Mouse (Mus musculus) embryonic facial prominence, embryonic 13.5 days (tissue): Measurements from ENCODE around the gene Aup1. TPM values are rescaled to one million over a fixed set of nuclear protein-coding genes. Genes with fewer than 3 reads are reported as not detected.

Experiments
- ATAC-seq: fragments of 200-750 bp; cut with Nextera tagmentation; 2 replicates; pipeline ENCODE4 v1.8.0; 2017; ENCODE audit warnings: low read depth; ENCODE audit not compliant: insufficient number of reproducible peaks, insufficient read depth, low FRiP score, low TSS enrichment
- H3K27ac ChIP-seq: fragments of 300-500 bp; sonication (generic); 2 replicates; pipeline ENCODE4 v1.5.1; 2015; ENCODE audit warnings: moderate library complexity, mild to moderate bottlenecking, inconsistent platforms
- H3K27me3 ChIP-seq: fragments of 300-500 bp; sonication (generic); 2 replicates; pipeline ENCODE4 v1.6.1; 2015; ENCODE audit warnings: mild to moderate bottlenecking, inconsistent platforms
- H3K36me3 ChIP-seq: fragments of 300-500 bp; sonication (generic); 2 replicates; pipeline ENCODE4 v1.6.1; 2015; ENCODE audit warnings: mild to moderate bottlenecking, inconsistent platforms
- H3K4me1 ChIP-seq: fragments of 300-500 bp; sonication (generic); 2 replicates; pipeline ENCODE4 v1.6.1; 2015; ENCODE audit warnings: inconsistent platforms
- H3K4me2 ChIP-seq: fragments of 300-500 bp; sonication (generic); 2 replicates; pipeline ENCODE4 v1.6.1; 2015; ENCODE audit warnings: moderate library complexity, mild to moderate bottlenecking, inconsistent platforms
- H3K4me3 ChIP-seq: fragments of 300-500 bp; sonication (generic); 2 replicates; pipeline ENCODE4 v1.5.1; 2015; ENCODE audit warnings: mild to moderate bottlenecking, inconsistent platforms
- H3K9ac ChIP-seq: fragments of 300-500 bp; sonication (generic); 2 replicates; pipeline ENCODE4 v1.6.1; 2015; ENCODE audit warnings: mild to moderate bottlenecking, inconsistent platforms
- H3K9me3 ChIP-seq: fragments of 300-500 bp; sonication (generic); 2 replicates; pipeline ENCODE4 v1.6.1; 2016; ENCODE audit warnings: inconsistent platforms
- WGBS: fragments of 180-500 bp; shearing (Covaris S2); methylation state at CpG from one replicate; pipeline ENCODE4 v1.1.7; 2015; ENCODE audit warnings: mixed read lengths; 5-methylcytosine and 5-hydroxymethylcytosine counted together
- polyA plus RNA-seq: library from polyadenylated mRNA; unstranded; fragments of >200 nt; fragmentation: Nextera tagmentation; extraction: Ambion mirVana; gene quantifications from 2 replicates; pipeline ENCODE4 v1.2.1, GENCODE M21; 2015

Aup1 gene
- polyA plus RNA-seq, 1 experiment from 2014 or later = 177 TPM

GRCm38 (mm10) chr6:83017190-83017589 lies 37.1 kb upstream of the Aup1 start:
- Histone ChIP-seq H3K4me2 (no peak overlapping the region), H3K27ac (no peak overlapping the region), H3K27me3 (no peaks in the 10 kb centered on the region), H3K4me1 (peaks cover 6% of the 10 kb centered on the region; the same call in 1 of the 2 replicates), H3K9ac (no peak overlapping the region), H3K4me3 (no peak overlapping the region), H3K9me3 (no peaks in the 10 kb centered on the region), H3K36me3 (no peaks in the 10 kb centered on the region)
- ATAC-seq = no peak
- WGBS = 58% methylated on average over 3 of the region's 3 CpGs

- Histone ChIP-seq H3K9me3 (no peaks in the 10 kb centered on the region), H3K4me2 (no peak overlapping the region), H3K36me3 (no peaks in the 10 kb centered on the region), H3K27me3 (no peaks in the 10 kb centered on the region), H3K4me1 (peaks cover 1% of the 10 kb centered on the region), H3K27ac (no peak overlapping the region), H3K9ac (no peak overlapping the region), H3K4me3 (no peak overlapping the region)
- 60% methylated on average over 3 of the region's 3 CpGs for WGBS
- ATAC-seq = no peak
Measured at GRCm38 (mm10) chr6:83019044-83019443, 35.3 kb upstream of the Aup1 start.

GRCm38 (mm10) chr6:83020121-83020520 lies 34.2 kb upstream of the Aup1 start:
- Histone ChIP-seq H3K4me2 (no peak overlapping the region), H3K9me3 (no peaks in the 10 kb centered on the region), H3K9ac (no peak overlapping the region), H3K27me3 (no peaks in the 10 kb centered on the region), H3K4me3 (no peak overlapping the region), H3K36me3 (no peaks in the 10 kb centered on the region), H3K4me1 (peaks cover 7% of the 10 kb centered on the region), H3K27ac (no peak overlapping the region)
- ATAC-seq = no peak
- WGBS = 92% methylated on average over 6 of the region's 6 CpGs

GRCm38 (mm10) chr6:83020836-83021593 lies 33.3 kb upstream of the Aup1 start:
- Histone ChIP-seq H3K4me2 (no peak overlapping the region), H3K36me3 (no peaks in the 10 kb centered on the region), H3K9me3 (no peaks in the 10 kb centered on the region), H3K4me3 (no peak overlapping the region), H3K4me1 (peaks cover 7% of the 10 kb centered on the region), H3K9ac (no peak overlapping the region), H3K27ac (no peak overlapping the region), H3K27me3 (no peaks in the 10 kb centered on the region)
- WGBS = 78% methylated on average over 4 of the region's 4 CpGs
- no peak for ATAC-seq

- H3K4me3 ChIP-seq = no peak overlapping the region
- ATAC-seq = no peak
- no peaks in the 10 kb centered on the region for H3K27me3 ChIP-seq
- no peak overlapping the region for H3K4me2 ChIP-seq
- peaks cover 19% of the 10 kb centered on the region for H3K4me1 ChIP-seq
- 88% methylated on average over 9 of the region's 9 CpGs for WGBS
- H3K9ac ChIP-seq = no peak overlapping the region
- no peaks in the 10 kb centered on the region for H3K9me3 ChIP-seq
- H3K36me3 ChIP-seq = no peaks in the 10 kb centered on the region
- no peak overlapping the region for H3K27ac ChIP-seq
Measured at GRCm38 (mm10) chr6:83023008-83023407, 31.3 kb upstream of the Aup1 start.

GRCm38 (mm10) chr6:83023786-83024185 lies 30.5 kb upstream of the Aup1 start:
- H3K36me3 ChIP-seq = no peaks in the 10 kb centered on the region
- WGBS = 91% methylated on average over 2 of the region's 2 CpGs
- no peaks in the 10 kb centered on the region for H3K9me3 ChIP-seq
- H3K27me3 ChIP-seq = peaks cover 1% of the 10 kb centered on the region; the same call in 1 of the 2 replicates
- no peak overlapping the region for H3K4me2 ChIP-seq
- H3K4me1 ChIP-seq = peaks cover 24% of the 10 kb centered on the region
- no peak overlapping the region for H3K27ac ChIP-seq
- no peak overlapping the region for H3K9ac ChIP-seq
- ATAC-seq = no peak
- H3K4me3 ChIP-seq = no peak overlapping the region

GRCm38 (mm10) chr6:83024421-83024820 lies 29.9 kb upstream of the Aup1 start:
- Histone ChIP-seq H3K27me3 (peaks cover 8% of the 10 kb centered on the region; the same call in 1 of the 2 replicates), H3K4me1 (peaks cover 30% of the 10 kb centered on the region), H3K9ac (no peak overlapping the region), H3K4me3 (no peak overlapping the region), H3K4me2 (no peak overlapping the region), H3K27ac (no peak overlapping the region), H3K9me3 (no peaks in the 10 kb centered on the region), H3K36me3 (no peaks in the 10 kb centered on the region)
- 46% methylated on average over 4 of the region's 4 CpGs for WGBS
- ATAC-seq = no peak

- 91% methylated on average over 4 of the region's 4 CpGs for WGBS
- Histone ChIP-seq H3K4me2 (no peak overlapping the region), H3K27me3 (peaks cover 16% of the 10 kb centered on the region), H3K9me3 (no peaks in the 10 kb centered on the region), H3K4me1 (peaks cover 38% of the 10 kb centered on the region), H3K9ac (no peak overlapping the region), H3K27ac (no peak overlapping the region), H3K4me3 (no peak overlapping the region), H3K36me3 (no peaks in the 10 kb centered on the region)
- no peak for ATAC-seq
Measured at GRCm38 (mm10) chr6:83025221-83025620, 29.1 kb upstream of the Aup1 start.

GRCm38 (mm10) chr6:83027293-83027692 lies 27.0 kb upstream of the Aup1 start:
- no peak for ATAC-seq
- WGBS = 59% methylated on average over 8 of the region's 8 CpGs
- H3K36me3 ChIP-seq = no peaks in the 10 kb centered on the region
- no peak overlapping the region for H3K4me2 ChIP-seq
- H3K4me3 ChIP-seq = no peak overlapping the region
- H3K9ac ChIP-seq = no peak overlapping the region
- H3K4me1 ChIP-seq = peaks cover 54% of the 10 kb centered on the region
- peak overlapping the region; percentile 57; the same call in 1 of the 2 replicates for H3K27ac ChIP-seq
- H3K9me3 ChIP-seq = no peaks in the 10 kb centered on the region
- H3K27me3 ChIP-seq = peaks cover 36% of the 10 kb centered on the region

- Histone ChIP-seq H3K27ac (peak overlapping the region; percentile 57; the same call in 1 of the 2 replicates), H3K4me2 (no peak overlapping the region), H3K9ac (no peak overlapping the region), H3K36me3 (no peaks in the 10 kb centered on the region), H3K4me1 (peaks cover 58% of the 10 kb centered on the region), H3K27me3 (peaks cover 41% of the 10 kb centered on the region), H3K9me3 (no peaks in the 10 kb centered on the region), H3K4me3 (no peak overlapping the region)
- 36% methylated on average over 8 of the region's 9 CpGs for WGBS
- peak; percentile 12 for ATAC-seq
Measured at GRCm38 (mm10) chr6:83027706-83028105, 26.6 kb upstream of the Aup1 start.

GRCm38 (mm10) chr6:83029777-83030176 lies 24.5 kb upstream of the Aup1 start:
- Histone ChIP-seq H3K27me3 (peaks cover 48% of the 10 kb centered on the region), H3K4me2 (no peak overlapping the region), H3K36me3 (no peaks in the 10 kb centered on the region), H3K27ac (no peak overlapping the region), H3K4me3 (no peak overlapping the region), H3K9me3 (no peaks in the 10 kb centered on the region), H3K4me1 (peaks cover 69% of the 10 kb centered on the region), H3K9ac (peak overlapping the region; percentile 44)
- no peak for ATAC-seq
- WGBS = 23% methylated on average over 10 of the region's 10 CpGs

- ATAC-seq = no peak
- H3K27me3 ChIP-seq = peaks cover 48% of the 10 kb centered on the region
- 64% methylated on average over 7 of the region's 7 CpGs for WGBS
- no peaks in the 10 kb centered on the region for H3K9me3 ChIP-seq
- no peak overlapping the region for H3K4me3 ChIP-seq
- H3K4me1 ChIP-seq = peaks cover 78% of the 10 kb centered on the region
- no peaks in the 10 kb centered on the region for H3K36me3 ChIP-seq
- 0 out of 2 replicates have a peak overlapping the region, but pooled peaks have one; percentile 32 for H3K9ac ChIP-seq
- no peak overlapping the region for H3K27ac ChIP-seq
- 0 out of 2 replicates have a peak overlapping the region, but pooled peaks have one; percentile 88 for H3K4me2 ChIP-seq
Measured at GRCm38 (mm10) chr6:83031111-83031510, 23.2 kb upstream of the Aup1 start.
